Mouse (Mus musculus) CD4-positive naive resting alpha-beta T cell, adult 76 days (primary cell): Measurements from ENCODE around the gene Defb7. TPM values are rescaled to one million over a fixed set of nuclear protein-coding genes. Genes with fewer than 3 reads are reported as not detected.

Experiments
- total RNA-seq: library from RNA; stranded (reverse); gene quantifications from one replicate; pipeline ENCODE4 v1.2.4, GENCODE M21; 2023

Gene Defb7
- not detected for total RNA-seq

GRCm38 (mm10) chr8:19494797-19495196 is at the start of gene Defb7:
Gene Defb7 (plus strand): TSS chr8:19495097.

Other genes with a start within 250 kb of the Defb7 start
- gene Defb5, start 247.5 kb upstream of the Defb7 start, total RNA-seq = not detected
- gene Defb3, start 201.7 kb upstream of the Defb7 start, total RNA-seq = not detected
- not detected for gene Defb8, start 47.5 kb upstream of the Defb7 start, total RNA-seq
- not detected for gene 4930467E23Rik, start 234.5 kb downstream of the Defb7 start, total RNA-seq